Mouse (Mus musculus) megakaryocyte, adult 5-6 weeks (primary cell): Measurements from ENCODE around the gene Susd2. TPM values are rescaled to one million over a fixed set of nuclear protein-coding genes. Genes with fewer than 3 reads are reported as not detected.
A peak's percentile ranks its signal among the peaks of the same experiment; 100 is the strongest.

Experiments
- ATAC-seq: 2 replicates; pipeline ENCODE4 v1.8.0; 2016; ENCODE audit warnings: mild to moderate bottlenecking, inconsistent platforms; ENCODE audit not compliant: poor library complexity, severe bottlenecking
- total RNA-seq, 2 experiments: library from RNA; stranded (forward) in 1 of 2; stranded (reverse) in 1 of 2; fragments of 153-499, 151-499 nt in 1 of 2; fragments of 221-1000, 200-1000 nt in 1 of 2; gene quantifications; 2 replicates each; pipeline versions ENCODE4 v1.2.3 to v1.2.4; 2015 to 2017

The Susd2 gene
- total RNA-seq, 2 experiments from 2014 or later = 0.16 to 0.33 TPM

DNA sequence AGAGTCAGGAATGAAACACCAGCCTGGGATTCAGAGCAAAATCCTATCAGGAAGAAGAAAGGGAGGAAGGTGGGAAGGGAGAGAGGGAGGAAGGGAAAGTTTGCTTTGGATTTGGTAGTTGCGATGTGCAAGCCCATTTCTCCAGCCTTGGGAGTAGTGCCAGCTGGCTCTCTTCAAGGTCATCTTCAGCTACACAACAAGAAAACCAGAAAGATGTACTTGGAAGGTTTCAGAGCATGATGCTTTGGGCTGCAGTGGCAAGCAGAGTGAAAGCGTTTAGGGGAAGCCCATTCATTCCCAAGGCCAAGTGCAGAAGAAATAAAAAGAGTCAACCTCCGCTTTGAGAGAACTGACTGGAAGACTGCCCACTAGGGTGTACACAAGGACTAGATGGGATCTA, 16.3 kb downstream of the Susd2 start:
- no peak for ATAC-seq

DNA sequence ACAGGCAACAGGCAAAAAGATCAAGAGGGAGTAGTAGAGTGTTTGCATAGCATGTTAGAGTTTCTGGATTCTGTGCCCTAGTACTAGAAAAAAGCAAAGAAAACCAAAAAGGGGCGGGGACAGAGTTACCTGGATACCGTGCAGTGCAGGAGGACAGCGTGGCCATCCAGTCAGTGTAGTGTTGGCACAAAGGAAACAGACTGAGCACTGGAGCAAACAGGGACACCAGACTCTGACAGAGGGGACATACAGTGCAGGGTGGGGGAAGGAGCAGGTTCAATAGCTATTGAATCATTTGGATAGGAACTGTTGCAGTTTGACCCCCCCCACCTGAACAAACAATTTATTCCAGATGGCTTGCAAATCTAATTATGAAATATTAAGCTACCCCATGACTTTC, 16.8 kb downstream of the Susd2 start:
- no peak for ATAC-seq

DNA sequence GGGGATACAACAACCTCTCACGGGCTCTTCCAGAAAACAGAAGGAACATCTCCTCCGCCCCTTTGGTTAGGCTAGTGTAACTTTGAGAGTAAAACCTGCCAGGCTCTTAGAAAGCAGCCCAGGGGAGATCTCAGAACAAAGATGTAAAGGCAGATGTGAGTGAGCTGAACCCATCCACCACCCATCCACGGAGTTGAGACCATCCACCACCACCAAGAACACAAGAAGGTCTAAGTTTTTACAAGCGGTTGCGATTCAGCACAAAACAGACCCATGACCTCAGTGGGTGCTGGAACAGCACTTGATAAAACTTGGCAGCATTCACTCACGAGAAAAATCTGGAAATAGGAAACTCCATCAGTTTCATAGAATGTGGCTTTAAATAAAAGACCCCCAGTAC, 17.9 kb downstream of the Susd2 start:
- ATAC-seq = no peak

DNA sequence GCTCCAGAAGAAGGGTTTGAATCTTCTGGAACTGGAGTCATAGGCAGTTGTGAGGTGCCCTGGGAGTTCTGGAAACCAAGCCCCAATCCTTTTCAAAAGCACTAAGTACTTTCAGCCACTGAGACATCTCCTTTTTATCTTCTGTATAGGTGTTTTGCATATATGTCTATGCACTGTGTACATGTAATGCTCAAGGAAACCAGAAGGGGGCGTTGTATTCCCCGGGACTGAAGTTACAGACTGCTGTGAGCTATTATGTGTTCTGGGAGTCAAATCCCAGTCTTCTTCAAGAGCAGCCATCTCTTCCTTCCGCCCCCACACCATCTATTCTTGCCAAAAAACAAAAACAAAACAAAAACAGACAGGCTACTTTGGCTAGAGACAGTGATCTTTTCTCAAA, 23.0 kb downstream of the Susd2 start:
- no peak for ATAC-seq

DNA sequence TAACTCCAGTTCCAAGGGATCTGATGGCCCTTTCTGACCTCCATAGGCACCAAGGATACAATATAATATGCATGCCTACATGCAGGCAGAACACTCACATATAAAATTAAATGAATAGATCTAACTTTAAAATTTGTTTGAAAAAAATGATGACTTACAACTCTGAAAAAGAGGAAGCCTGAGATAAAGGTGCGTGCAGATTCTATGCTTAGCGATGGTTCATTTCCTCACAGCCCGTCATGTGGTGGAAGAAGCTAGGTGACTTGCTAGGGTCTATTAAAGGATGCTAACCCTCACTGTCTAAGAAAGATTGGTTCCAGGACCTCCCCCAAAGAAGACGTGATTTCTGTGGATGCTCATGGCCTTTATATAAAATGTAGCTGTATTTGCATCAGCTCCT, 27.8 kb downstream of the Susd2 start:
- ATAC-seq = no peak

DNA sequence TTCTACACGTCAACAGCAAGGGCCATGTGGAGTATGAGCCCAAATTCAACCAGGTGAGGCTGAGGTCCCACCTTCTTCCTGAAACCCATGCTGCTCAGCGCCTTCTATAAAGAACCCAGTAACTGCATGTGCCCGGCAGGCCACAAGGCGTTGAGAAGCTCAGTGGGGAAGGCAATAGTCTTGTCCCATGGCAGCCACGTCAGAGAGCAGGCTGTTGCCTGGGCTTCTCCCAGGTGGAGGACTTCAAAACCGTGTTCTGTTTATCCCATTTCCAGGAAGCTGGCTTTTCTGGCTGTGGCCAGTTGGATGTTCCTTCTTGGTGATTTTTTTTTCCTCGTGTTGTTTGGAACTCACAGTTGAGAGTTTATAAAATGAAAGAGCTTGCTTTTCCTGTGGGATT, 33.3 kb downstream of the Susd2 start:
- no peak for ATAC-seq

DNA sequence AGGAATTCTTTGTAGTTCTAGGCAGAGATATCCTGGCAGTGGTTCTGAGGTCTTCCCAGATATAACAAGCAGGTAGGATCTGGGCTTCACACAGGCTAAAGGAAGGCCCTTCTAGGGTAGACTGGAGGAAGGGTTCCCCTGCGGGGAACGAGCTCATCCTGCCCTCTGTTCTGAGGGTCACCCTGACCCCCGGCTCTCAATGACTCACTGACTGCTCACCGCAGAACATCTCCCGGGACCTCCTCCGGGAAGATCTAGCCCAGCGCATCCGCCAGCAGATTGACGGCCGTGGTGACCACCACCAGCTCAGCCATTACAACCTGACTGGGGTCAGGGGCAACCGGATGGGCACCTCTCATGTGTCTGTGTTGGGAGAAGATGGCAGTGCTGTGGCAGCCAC, 34.8 kb downstream of the Susd2 start:
- no peak for ATAC-seq

DNA sequence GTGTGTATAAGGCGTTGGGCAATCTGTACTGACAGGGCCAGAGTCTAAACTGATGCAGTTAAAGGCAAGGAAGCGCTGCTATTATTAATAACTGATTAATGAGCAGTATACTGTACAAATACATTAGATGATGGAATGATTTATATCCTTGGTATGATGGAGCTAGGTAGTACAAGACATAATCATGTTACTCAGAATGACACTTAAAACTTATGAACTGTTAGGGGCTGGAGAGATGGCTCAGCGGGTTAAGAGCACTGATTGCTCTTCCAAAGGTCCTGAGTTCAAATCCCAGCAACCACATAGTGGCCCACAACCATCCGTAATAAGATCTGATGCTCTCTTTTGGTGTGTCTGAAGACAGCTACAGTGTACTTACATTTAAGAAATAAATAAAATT, 36.6 kb downstream of the Susd2 start:
- no peak for ATAC-seq

DNA sequence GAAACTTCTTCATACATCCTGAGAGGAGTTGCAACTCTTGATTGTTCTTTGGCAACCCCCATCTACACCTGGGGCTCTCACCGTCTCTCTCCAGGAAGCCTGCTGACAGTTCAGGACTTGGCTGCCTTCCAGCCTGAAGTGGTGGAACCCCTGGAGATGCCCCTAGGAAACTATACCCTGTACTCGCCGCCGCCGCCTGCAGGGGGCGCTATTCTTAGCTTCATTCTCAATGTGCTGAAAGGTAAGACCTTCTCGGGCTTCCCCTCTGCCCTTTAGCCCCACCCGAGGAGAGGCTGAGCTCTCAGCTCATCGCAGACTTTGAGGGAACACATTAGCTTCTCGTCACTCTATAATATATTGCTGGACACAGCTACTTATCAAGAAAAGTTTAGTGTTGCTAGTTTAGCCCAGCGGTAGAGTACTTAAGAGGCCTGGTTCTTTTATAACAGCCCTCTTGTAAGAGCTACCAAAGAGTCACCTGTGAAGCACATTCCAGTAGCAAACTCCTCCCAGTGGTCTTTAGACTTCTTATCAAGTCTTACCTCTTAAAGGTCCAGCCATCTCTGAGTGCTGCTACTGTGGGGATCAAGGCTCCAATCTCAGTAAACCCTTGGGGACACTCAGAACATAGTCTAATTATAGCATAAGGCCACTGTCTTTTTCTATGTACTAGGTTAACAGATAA, 38.5 kb downstream of the Susd2 start:
- no peak for ATAC-seq

DNA sequence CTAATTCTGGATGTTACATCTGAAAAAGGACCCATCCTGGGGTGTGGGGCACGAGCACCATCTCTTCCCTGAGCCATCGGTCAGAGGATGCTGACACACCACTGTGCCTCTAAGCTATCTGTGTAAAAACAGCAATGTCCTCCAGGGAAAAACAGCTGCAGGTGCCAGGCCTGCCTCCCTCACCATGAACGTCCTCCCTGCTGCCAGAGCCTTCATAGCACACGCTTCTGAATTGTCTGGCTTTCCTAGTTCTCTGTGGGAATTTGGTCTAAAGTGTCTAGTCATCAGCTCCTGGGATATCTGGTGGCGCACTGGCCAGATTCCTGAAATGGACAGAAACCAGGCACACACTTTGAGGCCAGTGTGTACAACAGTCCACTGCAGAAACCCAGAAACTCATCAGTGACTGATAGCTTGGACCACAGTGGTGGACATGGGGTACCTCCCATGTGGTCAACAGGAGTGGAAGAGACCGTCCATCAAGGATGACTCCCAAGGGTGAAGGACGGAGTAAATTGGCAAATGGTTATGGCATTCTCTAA, 43.5 kb downstream of the Susd2 start:
- ATAC-seq = no peak

DNA sequence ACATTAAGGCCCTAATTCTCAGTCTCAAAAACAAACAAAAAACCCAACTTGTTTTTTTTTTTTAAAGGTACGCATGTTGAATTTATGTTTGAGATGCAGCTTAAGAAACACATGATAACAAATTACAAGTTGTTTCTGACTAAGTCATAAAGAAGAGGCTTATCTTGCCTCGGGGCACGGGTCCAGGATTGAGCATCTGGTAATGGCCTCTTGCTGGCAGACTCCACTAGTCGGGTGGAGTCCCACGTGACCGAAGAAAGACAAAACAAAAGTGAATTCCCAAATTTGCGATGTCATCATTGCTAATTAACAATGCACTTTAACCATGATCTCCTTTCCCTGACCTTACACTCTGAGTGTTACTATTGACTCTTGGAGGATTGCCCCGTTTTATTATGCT, 47.8 kb downstream of the Susd2 start:
- no peak for ATAC-seq

DNA sequence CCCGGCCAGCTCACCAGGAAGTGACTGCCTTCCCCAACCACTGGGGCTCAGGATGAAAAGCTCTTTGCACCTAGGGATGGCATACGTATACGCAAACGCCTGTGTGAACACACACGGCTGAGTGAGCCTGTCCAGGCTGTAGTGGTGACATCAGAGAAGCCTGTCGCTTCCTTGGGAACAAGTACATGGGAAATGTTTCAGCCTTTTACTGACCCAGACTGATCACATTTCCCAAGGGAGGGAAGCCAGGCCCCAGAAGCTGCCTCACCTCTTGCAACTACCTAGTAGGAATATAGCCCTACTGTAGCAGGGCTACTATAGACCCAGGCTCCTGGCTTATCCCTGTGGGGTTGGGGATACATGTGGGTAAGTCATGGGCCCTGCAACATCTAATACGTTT, 51.2 kb downstream of the Susd2 start:
- no peak for ATAC-seq

DNA sequence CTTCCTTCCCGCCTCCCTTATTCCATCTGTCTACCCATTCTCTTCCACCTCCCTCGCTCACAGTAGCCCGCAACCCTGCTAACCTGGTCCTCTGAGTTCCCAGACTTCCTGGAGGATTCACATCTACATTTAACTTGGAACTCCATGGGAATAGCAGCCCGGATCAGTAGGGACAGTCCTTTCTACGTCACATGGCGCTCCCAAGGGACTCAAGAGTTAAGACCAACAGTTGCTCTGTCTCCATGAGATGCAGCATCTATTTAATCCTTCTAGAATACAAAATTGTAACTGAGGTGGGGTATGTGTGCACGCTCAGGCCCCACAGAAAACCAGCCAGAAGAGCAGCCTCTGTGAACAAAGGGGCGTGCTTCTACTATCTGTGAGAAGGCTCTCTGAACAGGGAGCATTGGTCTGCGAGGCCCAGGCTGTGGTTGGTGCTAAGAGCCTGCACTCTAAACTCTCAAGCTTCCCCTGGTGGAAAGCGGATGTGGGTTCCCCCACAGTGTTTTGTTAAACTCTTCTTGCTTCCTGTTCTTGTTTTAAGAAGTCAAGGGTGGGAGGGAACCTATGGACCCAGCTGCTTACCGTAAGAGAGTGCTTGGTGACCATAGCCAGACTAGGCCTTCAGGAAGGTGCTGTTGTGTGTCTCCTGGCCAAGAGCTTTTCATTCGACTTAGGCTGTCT, 52.5 kb downstream of the Susd2 start:
- ATAC-seq = peak; percentile 85

DNA sequence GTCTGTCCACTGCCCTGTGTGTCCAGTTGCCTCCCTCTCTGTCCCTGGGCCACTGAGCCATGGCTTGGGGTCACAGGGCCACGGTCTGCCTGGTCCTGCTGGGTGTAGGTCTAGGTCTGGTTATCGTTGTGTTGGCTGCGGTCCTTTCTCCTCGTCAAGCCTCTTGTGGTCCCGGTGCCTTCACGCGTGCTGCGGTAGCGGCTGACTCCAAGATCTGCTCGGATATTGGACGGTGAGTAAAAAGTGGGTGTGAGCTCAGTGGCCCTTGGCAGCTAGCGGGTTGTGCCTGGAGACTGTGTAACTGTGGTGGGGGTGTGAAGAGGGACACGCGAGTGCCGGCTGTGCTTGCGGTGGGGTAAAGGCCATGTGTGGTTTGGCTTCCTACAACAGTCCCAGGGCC, 54.2 kb downstream of the Susd2 start:
- peak; percentile 19 for ATAC-seq

DNA sequence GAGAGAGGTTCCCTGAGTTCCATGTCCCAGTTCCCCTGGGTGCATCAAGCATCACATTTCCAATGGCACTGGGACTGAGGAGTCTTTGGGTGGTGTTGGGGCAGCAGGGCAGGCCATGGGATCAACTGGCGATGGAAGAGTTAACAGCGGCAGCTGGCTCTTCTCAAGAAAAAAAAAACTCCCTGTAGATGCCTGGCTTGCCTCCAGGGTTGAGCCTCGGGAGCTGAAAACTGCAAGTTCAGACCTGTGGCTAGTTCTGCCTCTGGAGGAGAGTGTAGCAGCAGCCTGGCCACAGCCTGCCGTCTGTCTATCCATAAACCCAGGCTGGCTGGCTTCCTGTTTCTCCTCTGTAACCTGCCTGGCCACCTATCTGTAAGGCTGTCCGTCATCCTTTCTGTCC, 54.7 kb downstream of the Susd2 start, which contains the start of gene Ggt5:
Gene Ggt5 (plus strand): TSS at position 212 of the 400 bp plus-strand sequence.
- ATAC-seq = peak; percentile 10

DNA sequence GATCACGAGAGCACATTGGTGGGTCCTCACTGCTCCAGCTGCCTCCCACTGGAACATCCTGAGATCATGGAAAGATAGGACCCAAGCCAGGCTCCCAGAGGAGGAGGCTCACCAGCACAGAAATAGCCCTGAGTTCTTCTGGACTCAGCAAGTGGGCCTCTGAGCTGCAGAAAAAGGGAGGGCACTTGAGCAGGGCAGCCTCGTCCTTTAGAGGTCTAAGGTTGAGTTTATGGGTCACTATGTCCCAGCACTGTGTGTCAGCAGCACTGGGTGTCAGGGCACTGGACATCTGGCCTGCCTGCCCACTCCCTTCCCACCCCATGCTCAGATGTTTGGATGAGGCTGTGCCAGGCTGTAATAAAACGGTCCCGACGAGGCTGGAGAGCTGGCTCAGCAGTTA, 55.5 kb downstream of the Susd2 start:
- no peak for ATAC-seq

DNA sequence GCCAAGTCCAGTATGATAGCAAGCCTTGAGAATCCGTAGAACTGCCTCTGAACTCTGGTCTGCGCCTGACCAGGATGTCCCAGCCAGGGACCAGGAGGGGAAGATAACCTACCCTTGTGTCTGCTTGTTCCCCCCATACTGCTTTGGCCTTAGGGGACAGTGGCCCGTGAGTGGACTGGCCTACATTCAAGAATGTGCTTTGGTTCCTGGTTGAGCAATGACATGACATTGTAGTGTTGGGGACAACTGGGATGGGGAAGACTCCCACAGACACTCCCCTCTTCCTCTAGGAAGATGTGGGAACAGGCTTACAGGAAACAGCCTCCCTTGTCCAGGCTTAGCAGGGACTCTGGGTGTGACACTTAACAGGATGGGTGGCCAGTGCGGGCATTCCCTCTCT, 56.0 kb downstream of the Susd2 start:
- ATAC-seq = no peak

Other genes with a start within 250 kb of the Susd2 start
- 14.7 and 18.1 TPM in 2 replicates for gene Upb1, start 242.9 kb downstream of the Susd2 start, total RNA-seq (2015)
- 31.7 and 33.3 TPM in 2 replicates for gene Upb1, start 242.9 kb downstream of the Susd2 start, total RNA-seq (2017)
- gene Snrpd3, start 126.5 kb downstream of the Susd2 start, total RNA-seq (2015) = 31.1 and 31.9 TPM in 2 replicates
- 39.2 and 42.4 TPM in 2 replicates for gene Snrpd3, start 126.5 kb downstream of the Susd2 start, total RNA-seq (2017)
- 22.1 and 22.2 TPM in 2 replicates for gene Gucd1, start 126.0 kb downstream of the Susd2 start, total RNA-seq (2015)
- 33.4 and 38.1 TPM in 2 replicates for gene Gucd1, start 126.0 kb downstream of the Susd2 start, total RNA-seq (2017)
- gene Lrrc75b, start 83.7 kb downstream of the Susd2 start, total RNA-seq (2015) = 0.58 and 0.71 TPM in 2 replicates
- 0.22 and 0.57 TPM in 2 replicates for gene Lrrc75b, start 83.7 kb downstream of the Susd2 start, total RNA-seq (2017)
- 3.2 TPM in 2 replicates for gene Ggt1, start 82.4 kb downstream of the Susd2 start, total RNA-seq (2015)
- 4.9 and 10.0 TPM in 2 replicates for gene Ggt1, start 82.4 kb downstream of the Susd2 start, total RNA-seq (2017)
- gene Ggt5, start 54.7 kb downstream of the Susd2 start, total RNA-seq (2015) = 2.0 and 2.8 TPM in 2 replicates
- 2.7 and 16.8 TPM in 2 replicates for gene Ggt5, start 54.7 kb downstream of the Susd2 start, total RNA-seq (2017)
- gene Cabin1, start 120.3 kb upstream of the Susd2 start, total RNA-seq (2015) = 23.7 and 24.0 TPM in 2 replicates
- gene Cabin1, start 120.3 kb upstream of the Susd2 start, total RNA-seq (2017) = 19.4 and 20.7 TPM in 2 replicates
- 30.0 and 31.4 TPM in 2 replicates for gene Ddt, start 129.4 kb upstream of the Susd2 start, total RNA-seq (2015)
- 24.7 and 28.4 TPM in 2 replicates for gene Ddt, start 129.4 kb upstream of the Susd2 start, total RNA-seq (2017)
- not detected in 2 replicates for gene Gm20441, start 136.9 kb upstream of the Susd2 start, total RNA-seq (2015)
- not detected in 2 replicates for gene Gm20441, start 136.9 kb upstream of the Susd2 start, total RNA-seq (2017)
- 1.4 and 2.7 TPM in 2 replicates for gene Gstt3, start 137.4 kb upstream of the Susd2 start, total RNA-seq (2015)
- 1.5 and 1.6 TPM in 2 replicates for gene Gstt3, start 137.4 kb upstream of the Susd2 start, total RNA-seq (2017)
- 0.78 TPM in 1 of 2 replicates, not detected in the other for gene Gstt1, start 154.6 kb upstream of the Susd2 start, total RNA-seq (2015)
- gene Gstt1, start 154.6 kb upstream of the Susd2 start, total RNA-seq (2017) = not detected in 2 replicates
- gene Gstt4, start 178.5 kb upstream of the Susd2 start, total RNA-seq (2015) = not detected in 2 replicates
- gene Gstt4, start 178.5 kb upstream of the Susd2 start, total RNA-seq (2017) = not detected in 2 replicates
- 4.7 and 5.9 TPM in 2 replicates for gene Gstt2, start 193.4 kb upstream of the Susd2 start, total RNA-seq (2015)
- gene Gstt2, start 193.4 kb upstream of the Susd2 start, total RNA-seq (2017) = 1.8 and 4.7 TPM in 2 replicates
- gene Mif, start 216.2 kb upstream of the Susd2 start, total RNA-seq (2015) = 68.9 and 73.4 TPM in 2 replicates
- 87.4 and 123 TPM in 2 replicates for gene Mif, start 216.2 kb upstream of the Susd2 start, total RNA-seq (2017)
- 0.41 and 0.89 TPM in 2 replicates for gene Derl3, start 249.4 kb upstream of the Susd2 start, total RNA-seq (2015)
- gene Derl3, start 249.4 kb upstream of the Susd2 start, total RNA-seq (2017) = not detected in 2 replicates